Mouse (Mus musculus) kidney, postnatal 36 days (tissue): ENCODE data around the gene Rufy3.

Source experiments
- DNase-seq, 2 experiments: peaks; one replicate each; pipeline ENCODE4 v3.0.0; 2021 to 2022; ENCODE audit warnings: mixed read lengths in 2 of 2

The Rufy3 gene

DNA sequence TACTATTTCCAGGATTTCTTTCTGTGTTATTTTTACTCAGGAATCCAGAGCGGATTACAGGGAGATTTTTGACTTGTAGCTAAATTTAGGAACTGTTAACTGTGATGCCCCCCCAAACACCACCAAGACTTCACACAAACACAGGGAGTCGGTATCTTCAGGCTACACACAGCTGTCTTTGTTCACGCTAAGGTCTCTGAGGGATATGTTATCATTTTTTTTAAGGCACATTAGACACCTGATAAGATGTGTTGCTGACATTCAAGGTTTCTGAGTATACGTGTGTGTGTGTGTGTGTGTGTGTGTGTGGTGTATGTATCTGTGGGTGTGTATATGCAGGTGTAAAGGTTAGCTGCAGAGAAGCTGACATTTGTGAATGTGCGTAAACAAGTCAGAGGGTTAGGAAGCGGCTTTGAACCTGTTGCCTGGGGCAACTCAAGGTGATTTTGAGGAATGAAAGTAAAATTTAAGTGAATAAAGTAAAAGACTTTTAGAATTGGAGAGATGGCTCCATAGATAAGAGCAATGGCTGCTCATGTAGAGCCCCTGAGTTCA lies 121.0 kb downstream of the Rufy3 start:
- no peak for DNase-seq

DNA sequence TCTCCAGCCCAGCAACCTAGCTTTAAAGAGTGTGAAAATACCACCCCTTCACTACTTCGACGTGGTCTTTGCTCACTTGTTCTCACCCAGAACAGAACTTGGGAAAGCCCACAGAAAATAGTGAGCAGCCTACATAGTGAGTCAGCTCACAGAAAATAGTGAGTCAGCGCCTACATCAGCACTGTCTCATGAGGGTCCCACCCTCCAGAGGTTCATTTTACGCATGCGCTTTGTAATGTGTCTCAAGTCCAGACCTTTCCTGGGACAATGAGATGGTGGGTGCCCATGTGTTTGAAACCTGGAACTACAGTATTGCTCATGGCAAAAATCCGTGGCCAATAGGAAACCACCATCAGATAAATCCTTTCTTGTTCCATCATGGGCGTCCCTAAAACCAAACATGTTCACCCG lies 123.2 kb downstream of the Rufy3 start:
- DNase-seq: no peak

- DNase-seq: no peak
These were observed 123.8 kb downstream of the Rufy3 start for GRCm38 (mm10) chr5:88688583-88689187.

DNA sequence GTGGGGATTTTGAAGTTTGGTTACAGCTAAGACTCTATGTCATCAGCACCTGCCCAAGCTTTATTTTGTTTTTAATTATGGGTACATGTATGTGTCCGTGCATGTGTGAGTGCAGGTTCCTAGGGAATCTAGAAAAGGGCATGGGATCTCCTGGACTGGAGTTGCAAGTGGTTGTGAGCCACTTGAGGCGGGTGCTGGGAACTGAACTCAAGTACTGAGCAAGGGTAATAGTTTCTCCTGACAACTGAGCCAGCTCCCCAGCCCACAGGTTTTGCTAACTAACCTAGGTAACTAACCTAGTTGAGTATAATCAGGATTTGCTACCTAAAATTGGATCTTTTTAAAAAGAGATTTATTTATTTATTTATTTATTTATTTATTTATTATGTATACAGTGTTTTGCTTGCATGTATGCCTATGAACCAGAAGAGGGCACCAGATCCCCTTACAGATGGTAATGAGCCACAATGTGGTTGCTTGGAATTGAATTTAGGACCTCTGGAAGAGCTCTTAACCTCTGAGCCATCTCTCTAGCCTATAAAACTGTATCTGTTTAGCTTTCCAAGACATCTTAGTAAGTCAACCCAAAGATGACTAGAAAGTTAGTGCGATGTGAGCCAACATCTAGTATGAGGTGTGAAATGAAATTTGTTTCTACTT lies 124.6 kb downstream of the Rufy3 start:
- peak; percentile 17 to 30 for DNase-seq

DNA sequence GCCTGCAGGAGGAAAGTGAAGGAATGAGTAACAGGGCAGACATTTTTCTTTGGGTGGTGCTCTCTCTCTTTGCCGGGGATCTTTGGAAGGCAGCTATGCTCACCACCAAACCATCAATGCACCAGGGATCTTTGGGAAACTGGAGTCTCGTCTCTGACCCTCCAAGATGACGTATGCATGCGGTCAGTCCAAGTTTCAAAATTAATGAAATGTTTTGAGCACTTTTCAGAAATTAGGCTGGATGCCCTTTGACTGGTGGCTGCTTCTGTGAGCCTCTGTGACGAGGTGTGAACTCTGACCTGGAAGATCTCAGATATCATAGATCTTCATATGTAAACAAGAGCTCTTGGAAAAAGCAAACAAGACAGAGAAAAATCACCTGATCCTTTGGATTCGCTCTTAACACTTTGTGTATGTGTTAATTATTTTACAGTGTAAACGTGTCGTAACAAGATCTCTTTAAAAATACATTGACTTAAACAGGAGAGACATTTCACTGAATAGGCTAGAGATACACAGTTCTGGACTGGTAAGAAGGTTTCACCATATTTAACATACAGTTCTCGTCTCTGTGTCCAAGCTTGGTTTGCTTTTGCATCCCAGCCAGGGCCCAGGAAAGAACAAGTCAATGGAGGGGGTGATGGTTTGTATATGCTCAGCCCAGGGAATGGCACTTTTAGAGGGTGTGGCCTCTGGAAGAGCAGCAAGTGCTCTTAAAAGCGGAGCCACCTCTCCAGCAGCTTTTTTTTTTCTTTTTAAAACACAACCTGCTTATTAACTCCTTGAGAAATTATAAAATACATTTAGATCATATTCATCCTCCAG lies 126.1 kb downstream of the Rufy3 start:
- DNase-seq: no peak

DNA sequence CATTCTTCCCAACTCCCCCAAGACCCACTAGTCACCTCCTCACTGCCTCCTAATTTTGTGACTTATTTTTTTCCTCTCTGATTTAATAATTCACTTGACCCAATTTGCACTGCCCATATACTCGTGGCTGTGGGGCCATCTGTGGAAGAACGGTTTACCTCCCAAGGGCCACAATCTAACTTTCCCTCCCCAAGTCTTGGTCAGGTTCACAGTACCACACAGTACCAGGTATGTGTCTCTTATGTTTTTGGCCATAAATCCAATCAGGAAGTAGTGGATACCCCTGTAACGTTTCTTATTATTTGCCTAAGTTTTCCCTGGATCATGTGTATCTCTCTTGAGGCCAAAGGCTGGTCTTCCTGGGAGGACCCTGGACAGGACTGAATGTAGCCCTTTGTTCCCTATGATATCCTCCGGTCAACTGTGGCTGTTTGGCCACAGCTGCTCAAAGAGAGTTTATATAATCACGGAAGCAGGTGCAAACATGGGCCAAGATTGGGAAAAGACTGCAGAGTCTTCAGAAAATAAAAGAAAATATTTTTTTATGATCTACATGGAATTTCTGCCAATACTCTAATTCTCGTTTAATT lies 126.8 kb downstream of the Rufy3 start:
- peak; percentile 36 to 54 for DNase-seq

DNA sequence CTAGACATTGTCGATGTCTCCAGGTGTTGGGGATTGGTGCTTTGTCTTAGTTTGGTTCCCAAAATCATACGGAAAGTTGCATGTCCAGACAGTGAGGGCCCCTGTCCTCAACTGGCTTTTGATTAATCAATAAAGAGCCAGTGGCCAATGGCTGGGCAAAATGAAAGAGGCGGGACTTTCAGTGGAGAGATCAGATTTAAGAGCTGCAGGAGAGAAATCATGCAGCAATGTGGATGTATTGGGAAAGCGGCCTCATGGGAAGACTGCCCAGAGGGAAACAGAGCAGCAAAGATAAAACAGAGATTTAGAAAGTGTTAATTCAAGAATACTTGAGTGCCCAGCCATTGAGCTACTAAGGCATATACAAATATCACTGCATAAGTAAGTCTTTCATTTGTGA lies 127.7 kb downstream of the Rufy3 start:
- no peak for DNase-seq

DNA sequence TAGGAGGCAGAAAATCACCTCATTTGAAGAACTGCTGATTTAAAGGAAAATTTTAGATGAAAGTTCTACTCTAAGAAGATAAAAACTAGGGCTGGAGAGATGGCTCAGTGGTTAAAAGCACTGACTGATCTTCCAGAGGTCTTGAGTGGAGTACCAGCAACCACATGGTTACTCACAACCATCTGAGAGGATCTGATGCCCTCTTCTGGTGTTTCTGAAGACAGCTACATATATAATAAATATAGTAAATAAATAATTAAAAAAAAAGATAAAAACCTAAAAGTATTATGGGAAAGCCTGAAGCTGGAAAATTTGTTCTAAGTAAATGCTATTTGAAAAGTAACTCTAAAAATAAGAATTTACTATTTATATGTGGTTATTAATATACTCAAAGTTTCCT lies 128.2 kb downstream of the Rufy3 start:
- no peak for DNase-seq

DNA sequence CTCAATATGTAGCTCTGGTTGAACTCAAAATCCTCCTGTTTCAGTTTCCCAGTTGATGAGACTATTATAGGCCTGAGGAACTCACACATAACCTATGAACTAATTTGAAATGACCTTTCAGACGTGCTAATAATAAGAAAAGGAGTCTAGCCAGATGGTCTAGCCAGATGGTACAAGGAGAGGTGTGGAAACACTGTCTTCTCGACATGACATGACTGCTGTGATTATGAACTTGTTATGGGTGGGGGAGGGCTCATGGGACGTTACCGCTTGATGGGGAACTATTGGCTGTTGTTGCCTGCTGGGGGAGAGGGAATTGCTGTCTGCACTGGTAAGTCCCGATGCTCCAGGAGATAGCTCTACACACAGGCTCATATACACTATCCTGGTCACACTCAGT lies 132.5 kb downstream of the Rufy3 start:
- DNase-seq: no peak

DNA sequence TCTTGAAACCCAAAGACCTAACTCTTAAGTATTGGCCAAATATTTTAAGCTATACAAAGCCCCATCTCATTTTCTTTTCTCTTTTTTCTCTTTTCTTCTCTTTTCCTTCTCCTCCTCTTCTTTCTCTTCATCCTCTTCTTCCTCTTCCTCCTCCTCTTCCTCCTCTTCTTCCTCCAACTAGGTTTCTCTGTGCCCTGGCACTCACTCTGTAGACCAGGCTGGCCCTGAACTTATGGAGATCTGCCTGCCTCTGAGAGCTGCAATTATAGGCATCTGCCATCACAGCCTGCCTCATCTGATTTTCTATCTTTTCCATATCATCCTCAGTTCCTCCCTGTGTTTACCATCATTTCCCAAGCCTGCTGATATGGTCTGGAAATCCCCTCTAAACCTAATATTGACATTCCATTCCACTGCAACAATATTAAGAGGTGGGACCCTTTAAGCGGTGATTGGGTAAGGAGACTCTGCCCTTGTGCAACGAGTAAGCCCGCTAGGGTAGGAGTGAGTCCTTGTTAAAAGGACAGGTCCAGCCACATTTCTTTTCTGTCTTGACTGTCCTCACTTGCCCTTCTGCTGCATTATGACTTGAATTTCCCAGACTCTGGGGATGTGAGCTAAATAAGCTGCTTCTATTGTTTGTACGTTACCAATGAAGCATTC lies 134.5 kb downstream of the Rufy3 start:
- DNase-seq: no peak
